Mouse (Mus musculus): ENCODE measurements around the gene Ppid.

The Ppid gene

DNA sequence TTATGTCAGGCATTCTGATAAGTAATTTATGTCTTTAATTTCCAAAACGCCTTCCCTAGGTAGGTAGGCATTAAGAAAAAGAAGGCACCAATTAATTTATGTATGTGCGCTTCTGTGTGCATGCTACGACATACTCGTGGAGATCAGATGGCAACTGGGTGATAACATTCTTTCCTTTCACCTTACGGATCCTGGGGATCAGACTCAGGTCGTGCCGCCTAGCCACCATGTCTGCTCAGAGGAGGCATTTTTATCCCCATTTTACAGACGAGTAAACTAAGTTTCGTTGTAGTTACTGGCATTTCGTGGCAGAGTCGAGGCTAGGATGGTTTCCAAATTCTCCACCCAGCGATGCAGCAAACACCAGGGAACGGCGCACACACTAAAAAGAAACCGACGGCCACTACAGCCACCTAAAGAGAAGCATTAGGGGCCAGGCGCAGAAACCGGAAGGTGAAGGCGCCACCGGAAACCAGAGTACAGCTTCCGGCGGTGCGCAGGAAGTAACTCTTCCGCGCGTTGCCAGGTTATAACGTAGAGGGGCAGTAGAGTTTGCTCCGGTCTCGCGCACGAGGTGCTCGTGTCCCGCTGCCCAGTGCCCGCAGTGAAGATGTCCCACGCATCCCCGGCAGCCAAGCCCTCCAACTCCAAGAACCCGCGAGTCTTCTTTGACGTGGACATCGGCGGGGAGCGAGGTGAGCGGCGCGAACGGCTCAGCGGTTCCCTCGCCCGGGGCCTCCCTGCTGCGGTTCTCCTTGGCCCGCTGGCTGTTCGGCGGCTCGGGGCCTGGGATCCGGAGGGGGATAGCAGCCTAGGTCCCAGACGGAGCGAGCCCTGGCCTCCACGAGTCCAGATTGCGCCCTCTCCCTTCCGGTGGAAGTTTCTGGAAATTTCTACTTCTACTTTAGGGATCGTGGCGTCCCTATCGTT, at the start of gene Ppid:
TSS of gene Ppid (plus strand) at position 480 of the 930 bp plus-strand sequence.
- DNase-seq (ENCODE audit: low read depth) = peak; percentile 92

DNA sequence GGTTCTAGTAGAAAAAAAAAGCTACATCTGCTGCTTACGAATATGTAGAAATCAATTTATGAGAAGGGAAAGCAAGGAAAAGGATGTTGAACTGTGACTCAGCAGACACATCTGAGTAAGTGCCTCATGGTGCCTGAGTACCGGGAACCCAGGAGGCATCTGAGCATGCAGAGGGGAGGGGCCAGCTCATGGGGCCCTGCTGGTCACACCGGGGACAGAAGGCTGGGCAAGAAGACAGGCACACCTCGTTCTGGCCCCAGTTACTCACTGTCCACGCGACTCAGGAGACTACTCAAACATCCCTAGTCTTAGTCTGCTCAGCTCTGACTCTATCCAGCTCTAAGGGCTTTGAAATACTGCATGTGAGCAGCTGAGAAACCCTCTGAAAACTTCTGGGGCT, 48.6 kb upstream of the Ppid start:
- peak; percentile 24 for DNase-seq (ENCODE audit: low read depth)

DNA sequence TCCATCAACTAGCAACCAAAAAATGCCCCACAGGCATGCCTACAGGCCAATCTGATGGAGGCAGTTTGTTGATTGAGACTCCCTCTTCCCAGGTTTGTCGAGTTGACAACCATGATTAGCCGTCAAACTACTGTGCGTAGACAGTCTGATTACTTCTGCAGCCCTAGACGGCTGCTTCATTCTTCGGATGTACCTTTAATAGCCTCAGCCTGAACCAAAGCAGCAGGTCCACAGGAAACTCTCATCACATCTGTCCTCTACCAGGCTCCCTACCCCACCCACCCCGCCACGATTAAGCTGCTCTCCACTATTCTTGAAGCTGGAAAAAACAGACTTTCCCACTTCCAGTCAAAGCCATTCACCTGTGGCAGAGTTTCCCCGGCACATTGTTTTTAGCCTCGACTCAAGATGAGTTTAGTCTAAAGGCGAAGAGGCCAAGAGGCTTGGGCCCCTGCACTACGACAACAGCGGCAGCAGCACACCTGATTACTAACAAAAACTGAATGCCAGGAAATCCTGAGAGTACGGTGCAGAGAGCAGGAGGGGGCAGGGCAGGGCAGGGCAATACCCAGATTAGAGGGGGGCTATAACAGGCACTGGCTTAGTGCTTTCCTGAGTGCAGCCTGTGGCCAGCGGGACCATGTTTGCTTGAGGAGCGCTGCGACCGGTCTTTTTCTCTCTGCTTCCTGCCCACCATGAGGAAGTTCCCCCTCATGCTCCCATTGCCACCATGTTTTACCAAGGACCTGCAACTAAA, 42.3 kb upstream of the Ppid start:
- DNase-seq (ENCODE audit: low read depth) = no peak

DNA sequence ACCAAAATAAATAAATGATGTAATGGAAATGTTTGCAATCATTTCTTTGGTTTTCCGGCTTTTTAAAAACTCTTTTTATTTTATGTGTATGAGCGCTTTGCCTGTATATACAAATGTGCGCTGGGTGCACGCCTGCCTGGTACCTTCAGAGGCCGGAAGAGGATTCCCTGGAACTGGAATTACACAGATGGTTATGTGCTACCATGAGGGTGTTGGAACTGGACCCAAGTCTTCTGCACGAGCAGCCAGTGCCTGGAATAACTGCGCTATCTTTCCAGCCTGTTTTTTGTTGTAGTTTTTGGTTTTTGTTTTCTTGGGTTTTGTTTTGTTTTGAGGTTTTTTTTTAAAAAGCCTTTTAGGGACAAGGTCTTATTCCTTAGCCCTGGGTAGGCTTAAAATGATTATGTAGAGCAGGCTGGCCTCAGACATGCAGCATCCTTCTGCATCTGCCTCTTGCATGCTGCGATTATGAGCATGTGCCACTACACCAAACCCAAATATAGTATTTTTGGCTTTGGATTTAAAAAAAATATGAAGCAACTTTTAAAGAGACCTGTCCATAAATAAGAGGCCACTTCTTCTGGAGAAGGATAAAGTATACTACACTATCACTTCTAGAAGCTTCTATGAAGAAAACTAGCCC, 41.3 kb upstream of the Ppid start:
- DNase-seq (ENCODE audit: low read depth) = no peak

DNA sequence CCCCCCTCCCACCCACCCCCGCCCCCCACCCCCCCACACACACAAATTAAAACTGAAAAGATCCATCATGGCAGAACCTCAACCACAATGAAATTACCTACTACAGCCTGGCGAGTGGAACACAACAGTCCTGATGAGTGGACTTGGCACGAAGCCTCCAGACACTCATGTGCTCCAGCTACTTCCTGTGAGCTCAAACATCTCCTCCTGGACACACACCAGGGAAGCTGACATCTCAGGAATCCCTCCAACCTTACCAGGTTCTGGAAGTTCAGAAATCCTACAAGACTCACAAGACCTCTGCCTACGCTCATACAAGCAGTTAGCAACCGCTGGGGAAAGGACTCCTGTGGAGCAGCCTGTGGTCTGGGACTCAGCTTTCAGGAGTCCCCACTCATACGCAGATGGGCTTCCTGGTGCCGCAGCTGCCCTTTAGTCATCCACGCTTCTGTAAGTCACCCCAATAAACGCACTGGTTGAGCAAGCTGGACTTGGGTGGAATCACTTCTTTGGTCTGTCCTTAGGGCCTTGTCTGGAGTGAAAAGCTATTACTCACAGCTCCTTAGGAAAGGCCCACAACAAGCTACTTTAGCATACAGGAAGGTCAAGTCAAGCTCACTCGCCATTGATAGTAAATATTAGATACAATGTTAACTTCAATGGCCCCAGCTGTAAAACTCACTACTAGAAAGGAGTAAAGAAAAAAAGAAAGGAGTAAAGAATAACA, 39.2 kb upstream of the Ppid start:
- DNase-seq (ENCODE audit: low read depth) = no peak

DNA sequence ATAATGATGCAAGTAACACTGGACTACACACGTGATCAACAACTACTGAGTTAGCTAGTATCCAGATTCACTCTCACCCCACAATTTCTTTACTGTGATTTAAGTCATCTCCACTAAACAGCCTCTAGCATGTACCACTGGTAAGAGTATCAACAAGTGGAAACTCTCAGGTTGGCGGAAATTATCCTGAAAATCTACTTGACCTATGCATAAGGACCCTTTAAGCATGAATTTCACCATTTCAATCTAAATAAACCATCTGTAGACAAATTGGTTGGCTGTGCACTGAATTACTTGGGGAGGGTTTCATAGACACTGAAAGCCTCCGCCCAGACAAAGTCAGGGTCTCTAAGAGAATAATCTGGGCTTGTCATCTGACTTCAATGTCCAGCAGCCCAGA, 37.4 kb upstream of the Ppid start:
- no peak for DNase-seq (ENCODE audit: low read depth)

DNA sequence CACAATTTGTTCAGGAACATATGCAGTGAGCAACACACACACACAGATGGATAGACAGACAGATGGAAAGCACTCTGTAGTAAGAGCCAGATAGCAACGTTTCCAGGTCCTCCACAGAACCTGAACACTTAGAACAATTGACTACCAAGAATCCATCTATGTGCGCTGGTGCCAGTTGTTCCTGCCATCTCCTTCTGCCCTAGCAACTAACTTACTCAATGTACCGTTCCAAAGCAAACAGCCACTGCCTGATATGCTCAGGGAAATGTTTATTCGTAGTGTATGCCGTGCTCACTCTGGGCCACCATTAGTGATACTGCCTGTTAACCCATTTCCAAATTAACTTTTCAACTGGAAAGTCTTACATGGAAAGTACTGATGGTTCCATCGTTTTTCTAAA, 36.1 kb upstream of the Ppid start:
- no peak for DNase-seq (ENCODE audit: low read depth)

DNA sequence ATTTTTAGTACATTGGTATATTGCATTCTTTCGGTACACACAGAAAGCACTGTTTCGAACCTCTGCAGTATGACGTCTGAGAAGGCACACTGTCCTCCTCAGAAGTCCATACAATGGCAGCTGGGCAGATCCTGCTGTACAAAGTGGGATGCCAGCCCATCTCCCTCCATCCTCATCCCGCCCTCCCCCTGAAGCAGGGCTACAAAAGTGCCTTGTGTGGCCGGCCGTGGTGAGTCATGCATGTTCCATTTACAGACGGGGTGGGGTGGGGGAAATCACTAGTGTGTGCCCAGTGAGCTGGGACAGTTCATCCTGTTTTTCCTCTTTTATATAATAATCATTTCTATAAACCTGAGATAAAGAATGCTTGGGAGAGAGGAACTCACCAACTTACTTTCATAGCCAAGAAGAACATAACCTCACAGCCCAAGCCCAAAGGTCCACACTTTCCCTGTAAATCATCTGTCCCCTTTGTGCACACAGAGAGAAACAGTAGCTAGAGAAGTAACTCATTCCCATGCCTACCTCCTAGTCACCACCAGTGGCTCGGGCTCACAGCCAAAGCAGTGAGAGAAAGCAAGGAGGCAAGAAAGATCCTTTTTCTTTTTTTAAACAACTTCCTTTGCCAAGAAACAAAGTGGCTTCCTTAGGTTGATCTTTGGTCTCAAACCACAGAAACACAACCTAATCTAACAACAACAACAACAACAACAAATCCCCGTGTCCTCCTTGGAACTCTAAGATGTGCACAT, 31.9 kb upstream of the Ppid start:
- no peak for DNase-seq (ENCODE audit: low read depth)

DNA sequence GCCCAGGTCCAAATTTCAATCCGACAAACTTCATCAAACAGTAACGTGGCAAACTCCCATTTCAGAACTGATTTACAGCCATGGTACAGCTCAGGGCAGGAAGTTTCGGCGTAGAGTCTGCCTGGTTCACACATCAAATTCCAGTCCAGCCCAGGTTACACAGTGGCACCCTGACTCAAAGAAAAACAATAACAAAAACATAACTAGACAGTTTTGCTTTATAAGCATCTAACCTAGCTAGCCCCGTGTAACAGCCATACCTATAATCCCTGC, 31.4 kb upstream of the Ppid start:
- no peak for DNase-seq (ENCODE audit: low read depth)

DNA sequence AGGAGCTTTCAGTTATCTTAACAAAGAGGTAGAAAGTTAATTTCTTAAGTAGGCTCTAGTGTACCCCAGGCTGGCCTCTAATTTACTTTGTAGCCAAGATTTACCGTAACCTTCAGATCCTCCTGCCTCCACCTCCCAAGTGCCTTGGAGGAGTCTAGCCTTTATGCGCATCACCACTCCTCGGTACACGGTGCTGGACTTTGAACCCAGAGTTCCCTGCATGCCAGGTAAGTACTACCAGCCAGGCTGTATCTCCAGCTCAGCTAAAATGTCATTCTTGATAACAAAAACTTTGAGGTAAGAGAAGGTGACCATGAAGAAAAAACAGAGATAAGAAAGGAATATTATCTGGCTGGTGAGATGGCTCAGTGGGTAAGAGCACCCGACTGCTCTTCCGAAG, 30.6 kb upstream of the Ppid start:
- no peak for DNase-seq (ENCODE audit: low read depth)

DNA sequence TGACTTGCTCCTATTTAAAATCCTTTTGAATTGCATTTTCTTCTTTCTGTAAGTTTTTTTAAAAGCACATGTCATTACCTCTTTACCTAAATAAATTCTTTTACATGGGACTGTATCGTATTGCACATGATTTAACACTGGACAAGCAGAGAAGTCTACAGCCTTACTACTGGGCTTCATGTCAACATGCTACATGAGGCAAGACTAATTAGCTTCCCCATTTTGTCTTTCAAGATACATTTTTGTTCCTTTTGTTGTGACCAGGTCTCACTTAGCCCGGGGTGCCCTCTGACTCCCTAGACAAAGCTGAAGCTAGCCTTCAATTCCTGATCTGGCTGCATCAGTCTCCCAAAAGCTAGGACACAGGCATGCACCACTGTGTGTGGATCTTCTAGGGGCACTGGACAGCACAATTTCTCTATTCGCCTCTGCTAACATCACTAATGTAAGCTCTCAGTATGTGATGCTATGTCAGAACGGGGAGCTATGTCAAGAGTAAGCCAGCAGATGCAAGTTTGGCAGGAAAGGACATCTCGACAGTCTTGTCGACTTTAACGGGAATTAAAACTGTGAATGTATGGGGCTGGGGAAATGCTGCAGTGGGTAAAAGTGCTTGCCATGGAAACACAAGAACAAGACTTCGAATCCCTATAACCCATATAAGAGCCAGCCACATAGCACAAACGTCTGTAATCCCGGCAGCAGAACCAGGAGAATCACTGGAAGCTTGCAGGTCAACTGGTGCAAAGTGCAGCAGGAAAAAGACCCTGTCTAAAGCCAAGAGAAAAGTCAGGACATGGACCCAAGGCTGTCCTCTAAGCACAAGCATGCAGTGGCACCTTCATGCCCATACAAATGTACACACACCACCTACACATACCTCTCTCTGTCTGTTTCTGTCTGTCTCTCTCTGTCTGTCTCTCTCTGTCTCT, 29.1 kb upstream of the Ppid start:
- DNase-seq (ENCODE audit: low read depth) = no peak

DNA sequence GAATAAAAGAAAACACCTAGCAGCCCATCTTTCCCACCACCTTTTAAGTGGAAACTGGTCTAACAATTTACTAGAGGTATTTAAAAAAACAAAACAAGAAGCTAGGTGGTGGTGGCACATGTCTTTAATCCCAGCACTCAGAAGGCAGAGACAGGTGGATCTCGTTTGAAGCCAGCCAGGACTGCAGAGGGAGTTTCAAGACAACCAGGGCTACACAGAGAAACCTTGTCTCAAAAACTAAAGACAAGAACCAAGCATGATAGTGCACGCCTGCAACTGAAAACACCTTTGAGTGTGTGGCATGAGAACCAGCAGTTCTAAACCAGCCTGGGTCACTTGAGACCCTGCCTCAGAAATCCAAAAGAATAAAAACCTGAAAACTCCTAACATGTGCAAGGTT, 27.6 kb upstream of the Ppid start:
- DNase-seq (ENCODE audit: low read depth) = no peak

DNA sequence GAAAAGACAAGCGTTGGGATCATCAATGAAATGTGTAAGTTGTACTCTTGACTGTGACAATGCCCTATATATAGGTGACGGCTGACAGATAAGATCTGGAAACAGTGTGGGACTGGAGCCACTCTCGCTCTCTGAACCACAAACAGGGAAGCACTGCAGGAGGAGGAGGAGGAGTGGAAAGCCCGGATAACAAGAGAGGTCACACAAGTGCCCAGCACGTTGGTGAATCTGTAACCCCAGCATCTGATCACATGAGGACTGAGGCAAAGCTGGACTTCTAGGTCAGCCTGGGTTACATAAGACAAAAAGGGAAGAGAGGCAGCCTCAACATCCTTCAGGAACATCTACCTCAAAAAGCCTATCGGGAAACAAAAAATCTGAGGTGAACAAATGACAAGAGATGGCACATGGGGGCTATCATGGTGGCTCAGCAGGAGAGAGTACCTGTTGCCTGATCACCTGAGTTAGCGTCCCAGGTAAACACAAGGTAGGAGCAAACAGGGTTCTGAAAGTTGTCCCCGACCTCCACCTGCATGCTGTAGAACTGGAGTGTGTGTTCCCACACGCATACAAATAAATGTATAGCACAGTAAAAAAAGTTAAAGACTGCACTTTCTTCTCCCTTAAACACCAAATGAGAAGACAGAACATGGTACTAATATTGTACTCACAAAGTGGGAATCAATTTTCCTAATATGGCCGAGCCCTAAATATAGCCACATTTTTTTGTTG, 26.1 kb upstream of the Ppid start:
- DNase-seq (ENCODE audit: low read depth) = no peak

DNA sequence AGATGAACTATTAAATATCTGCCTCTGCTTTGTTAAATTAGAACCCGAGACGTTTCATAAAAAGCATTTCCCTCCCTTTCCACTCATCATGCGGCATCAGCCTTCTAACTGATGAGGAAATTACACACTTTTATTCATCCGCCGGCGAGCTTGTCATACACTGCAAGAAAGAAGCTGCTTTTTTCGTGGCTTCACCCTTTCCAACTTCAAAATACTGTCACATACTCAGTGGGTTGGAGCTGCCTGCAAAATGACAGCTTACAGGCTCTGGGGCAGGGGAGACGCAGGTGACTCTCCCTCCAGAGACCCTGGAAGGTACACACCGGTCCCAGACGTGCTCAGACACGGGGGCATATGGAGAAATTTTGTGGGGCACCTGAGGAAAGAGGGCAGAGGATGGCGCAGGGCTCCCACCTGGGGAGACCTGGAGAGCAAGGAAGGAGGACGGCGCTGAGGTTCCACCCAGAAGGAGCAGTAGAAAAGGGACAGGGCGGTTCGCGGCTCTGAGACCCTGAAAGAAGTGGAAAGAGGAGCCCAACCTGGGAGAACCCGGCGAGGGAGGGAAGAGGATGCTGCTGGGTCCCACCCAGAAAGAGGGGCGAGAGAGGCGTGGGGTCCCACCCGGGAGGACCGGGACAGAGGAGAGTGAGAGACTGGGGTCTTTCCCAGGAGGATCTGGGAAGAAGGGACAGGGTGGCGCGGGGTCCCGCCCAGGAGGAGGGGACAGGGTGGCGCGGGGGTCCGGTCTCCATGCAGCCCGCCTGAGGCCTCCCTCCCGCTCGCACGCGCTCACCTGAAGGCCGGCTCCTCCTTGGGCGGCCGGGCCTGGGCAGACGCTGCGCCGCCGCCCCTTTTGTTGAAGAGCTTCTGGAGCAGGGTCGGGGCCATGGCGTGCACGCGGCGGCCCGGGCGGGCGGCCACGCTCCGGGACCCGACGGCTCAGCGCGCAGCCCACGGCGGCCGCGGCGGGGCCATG, 24.1 kb upstream of the Ppid start:
- DNase-seq (ENCODE audit: low read depth) = peak; percentile 36

DNA sequence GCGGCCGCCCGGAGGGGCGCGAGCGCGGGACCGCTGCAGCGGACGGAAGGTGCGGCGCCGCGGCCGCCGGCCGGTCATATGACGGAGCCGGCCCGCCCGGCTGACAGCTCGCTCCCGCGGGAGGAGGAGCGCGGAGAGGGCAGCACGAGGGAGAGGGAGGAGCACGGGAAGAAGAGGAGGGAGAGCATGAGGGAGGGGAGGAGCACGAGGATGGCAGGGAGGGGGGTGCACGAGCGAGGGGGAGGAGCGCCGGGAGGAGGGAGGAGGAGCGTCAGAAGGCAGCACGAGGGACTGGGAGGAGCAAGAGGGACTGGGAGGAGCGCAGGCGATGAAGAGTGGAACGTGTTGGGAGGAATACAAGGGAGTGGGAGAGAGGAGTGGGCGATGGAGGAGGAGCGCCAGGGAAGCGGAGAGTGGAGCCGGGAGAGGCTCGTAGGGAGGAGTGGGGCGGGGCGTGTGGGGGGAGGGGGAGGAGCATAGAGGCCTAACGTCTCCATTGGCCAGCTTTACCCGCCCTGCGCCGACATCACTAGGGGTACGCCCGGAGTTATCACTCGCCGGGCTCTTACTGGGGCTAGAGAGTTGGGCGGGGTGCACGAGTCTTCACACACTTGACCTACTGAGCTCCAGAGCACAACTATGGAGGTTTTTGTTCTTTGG, 23.3 kb upstream of the Ppid start, which contains the start of gene Fnip2:
TSS of gene Fnip2 (minus strand) at position 94 of the 660 bp plus-strand sequence.
- DNase-seq (ENCODE audit: low read depth) = peak; percentile 91

DNA sequence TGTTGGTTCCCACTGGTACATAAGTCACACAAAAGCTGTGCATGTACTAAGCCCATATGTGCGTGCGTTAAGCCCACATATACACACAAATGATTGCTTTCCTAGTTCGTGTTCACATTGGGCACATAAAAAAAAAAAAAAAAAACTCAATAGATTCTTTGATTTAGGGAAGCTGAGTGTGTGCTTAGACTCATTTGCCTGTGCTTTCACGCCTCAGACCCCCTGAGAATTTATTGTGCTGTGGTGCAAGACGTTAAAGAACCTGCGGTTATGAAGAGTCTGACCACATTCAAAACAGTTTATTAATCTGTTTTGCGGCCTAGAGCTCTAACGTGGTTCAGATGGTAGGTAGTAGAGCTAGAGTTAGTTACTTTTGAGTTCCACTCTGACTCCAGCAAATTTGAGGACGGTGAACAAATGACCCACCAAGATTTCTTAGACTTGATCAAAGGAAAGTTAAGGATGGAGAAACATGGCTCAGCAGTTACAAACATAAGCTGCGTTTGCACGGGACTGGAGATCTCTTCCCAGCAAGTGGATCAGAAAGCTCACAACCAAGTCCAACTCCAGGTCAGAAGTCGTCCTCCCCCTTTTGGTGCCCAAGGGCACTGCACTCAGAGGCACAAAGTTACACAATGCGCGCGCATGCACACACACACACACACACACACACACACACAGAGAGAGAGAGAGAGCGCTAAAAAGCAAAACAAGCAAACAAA, 22.4 kb upstream of the Ppid start:
- peak; percentile 25 for DNase-seq (ENCODE audit: low read depth)

DNA sequence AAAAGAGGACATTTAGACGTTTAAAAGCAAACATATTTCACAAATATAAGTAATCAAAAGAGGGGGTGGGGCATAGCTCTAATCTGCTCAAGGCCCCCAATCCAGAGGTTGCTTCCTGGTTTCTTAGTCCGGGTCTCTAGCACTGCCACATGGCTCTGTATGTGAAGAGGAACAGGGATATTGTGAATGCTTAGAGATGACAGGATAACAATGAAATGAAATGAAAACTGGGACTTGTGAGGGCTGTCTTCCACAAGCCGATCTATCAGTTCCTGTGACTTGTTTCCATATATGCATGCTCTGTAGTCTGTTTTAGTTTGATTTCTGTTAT, 21.8 kb upstream of the Ppid start:
- no peak for DNase-seq (ENCODE audit: low read depth)
